Mouse (Mus musculus): ENCODE measurements around the gene Stox1. TPM values are rescaled to one million over a fixed set of nuclear protein-coding genes. Genes with fewer than 3 reads are reported as not detected.

Gene Stox1
- polyA plus RNA-seq, 1 experiment from 2014 or later = 2.1 TPM

DNA sequence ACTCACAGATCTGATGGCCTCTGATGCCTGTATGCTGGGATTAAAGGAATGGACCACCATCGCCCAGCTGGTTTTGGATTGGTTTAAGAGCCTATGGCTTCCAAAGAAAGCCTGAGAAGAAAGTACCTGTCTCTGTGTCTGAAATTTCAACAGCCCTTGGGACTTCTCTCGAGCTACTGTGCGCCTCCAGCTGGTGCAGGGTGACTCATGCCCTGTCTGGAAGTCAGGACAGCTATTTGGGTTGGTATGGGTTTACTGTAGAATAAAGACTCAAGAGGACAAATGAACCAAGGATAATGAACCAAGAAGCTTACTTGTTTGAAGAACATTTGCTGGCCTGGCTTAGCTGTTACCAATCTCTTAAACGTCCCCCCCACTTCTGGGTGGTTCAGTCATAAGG, 22.3 kb downstream of the Stox1 start:
- ATAC-seq (ENCODE audit: low FRiP score, low TSS enrichment) = no peak
- Histone ChIP-seq H3K9me3 (ENCODE audit: low read length) (no peaks in the 10 kb centered on the region), H3K27me3 (ENCODE audit: insufficient read depth, low read length) (no peaks in the 10 kb centered on the region), H3K27ac (ENCODE audit: low read length) (no peak overlapping the region), H3K4me3 (ENCODE audit: low read length) (no peak overlapping the region), H3K4me1 (ENCODE audit: insufficient read depth, low read length) (no peaks in the 10 kb centered on the region), H3K36me3 (ENCODE audit: insufficient read depth, low read length) (no peaks in the 10 kb centered on the region), H3K4me2 (replicated peaks; ENCODE audit: low read depth, low read length) (no peak overlapping the region), H3K9ac (replicated peaks; ENCODE audit: low read length) (no peak overlapping the region)
- 77% methylated on average over 4 of the region's 4 CpGs for WGBS

DNA sequence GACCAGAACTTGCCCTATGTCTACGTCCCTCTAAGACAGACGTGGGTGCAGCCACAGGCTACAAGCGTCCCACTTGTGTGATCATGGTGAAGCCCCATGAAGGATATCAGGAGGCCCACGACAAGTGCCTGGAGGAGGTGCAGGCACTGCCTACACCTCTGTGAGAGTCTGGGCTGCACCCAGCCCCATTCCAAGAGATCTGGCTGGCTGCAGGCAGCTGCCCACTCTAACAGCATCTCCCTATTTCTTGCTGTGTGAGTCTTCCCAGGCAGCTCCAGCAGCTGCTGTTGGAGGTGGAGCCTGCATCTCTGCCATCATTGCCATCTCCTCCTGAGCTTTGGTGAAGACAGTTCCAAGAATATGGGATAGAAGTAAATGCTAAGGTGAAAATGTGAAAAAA, 23.5 kb downstream of the Stox1 start:
- Histone ChIP-seq H3K36me3 (ENCODE audit: insufficient read depth, low read length) (no peaks in the 10 kb centered on the region), H3K4me1 (ENCODE audit: insufficient read depth, low read length) (no peaks in the 10 kb centered on the region), H3K4me2 (replicated peaks; ENCODE audit: low read depth, low read length) (no peak overlapping the region), H3K27me3 (ENCODE audit: insufficient read depth, low read length) (no peaks in the 10 kb centered on the region), H3K27ac (ENCODE audit: low read length) (no peak overlapping the region), H3K9me3 (ENCODE audit: low read length) (no peaks in the 10 kb centered on the region), H3K4me3 (ENCODE audit: low read length) (no peak overlapping the region), H3K9ac (replicated peaks; ENCODE audit: low read length) (no peak overlapping the region)
- 73% methylated on average over 4 of the region's 4 CpGs for WGBS
- no peak for ATAC-seq (ENCODE audit: low FRiP score, low TSS enrichment)

DNA sequence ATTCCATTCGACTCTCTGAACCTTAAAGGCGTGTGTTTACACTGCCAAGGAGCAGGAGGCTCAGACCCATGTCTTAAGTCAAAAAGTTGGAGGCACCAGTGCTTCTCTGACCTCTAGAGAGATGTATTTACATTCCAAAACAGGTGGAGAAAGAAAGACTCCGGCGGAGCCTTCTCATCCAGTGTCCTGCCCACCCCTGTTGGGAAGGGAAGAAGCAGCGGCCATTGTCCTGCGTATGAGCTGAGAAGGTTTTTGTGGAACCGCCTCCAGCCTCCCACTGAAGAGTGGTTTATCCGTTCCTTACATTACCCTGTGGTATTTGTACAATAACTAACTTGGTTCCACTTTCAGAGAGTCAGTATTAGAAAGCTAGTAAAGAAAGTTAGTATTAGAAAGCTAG, 33.2 kb downstream of the Stox1 start:
- ATAC-seq (ENCODE audit: low FRiP score, low TSS enrichment) = no peak
- no peak overlapping the region for H3K4me3 ChIP-seq (ENCODE audit: low read length)
- H3K27ac ChIP-seq (ENCODE audit: low read length) = no peak overlapping the region
- H3K4me2 ChIP-seq (replicated peaks; ENCODE audit: low read depth, low read length) = no peak overlapping the region
- no peaks in the 10 kb centered on the region for H3K36me3 ChIP-seq (ENCODE audit: insufficient read depth, low read length)
- no peaks in the 10 kb centered on the region for H3K27me3 ChIP-seq (ENCODE audit: insufficient read depth, low read length)
- no peaks in the 10 kb centered on the region for H3K9me3 ChIP-seq (ENCODE audit: low read length)
- WGBS = 65% methylated on average over 8 of the region's 8 CpGs
- H3K4me1 ChIP-seq (ENCODE audit: insufficient read depth, low read length) = no peaks in the 10 kb centered on the region
- H3K9ac ChIP-seq (replicated peaks; ENCODE audit: low read length) = no peak overlapping the region

DNA sequence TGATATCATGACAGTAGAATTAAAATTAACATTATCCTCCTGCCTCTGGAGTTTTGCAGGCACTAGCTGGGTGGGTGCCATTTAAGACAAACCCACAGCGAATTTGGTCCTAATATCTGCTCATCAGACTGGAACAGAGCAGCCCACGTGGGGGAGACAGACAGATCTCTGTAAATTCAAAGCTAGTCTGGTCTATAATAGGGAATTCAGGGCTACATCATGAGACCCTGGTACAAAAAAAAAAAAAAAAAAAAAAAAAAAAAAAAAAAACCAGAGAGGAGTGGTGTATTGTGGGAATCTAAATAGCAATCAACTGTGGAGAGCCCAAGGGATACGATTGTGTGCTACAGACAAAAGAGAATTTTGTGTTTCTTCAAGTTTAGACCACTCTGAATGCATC, 33.7 kb downstream of the Stox1 start:
- 69% methylated on average over 3 of the region's 3 CpGs for WGBS
- H3K27me3 ChIP-seq (ENCODE audit: insufficient read depth, low read length) = no peaks in the 10 kb centered on the region
- H3K4me2 ChIP-seq (replicated peaks; ENCODE audit: low read depth, low read length) = no peak overlapping the region
- no peak for ATAC-seq (ENCODE audit: low FRiP score, low TSS enrichment)
- no peak overlapping the region for H3K4me3 ChIP-seq (ENCODE audit: low read length)
- no peak overlapping the region for H3K9ac ChIP-seq (replicated peaks; ENCODE audit: low read length)
- no peaks in the 10 kb centered on the region for H3K4me1 ChIP-seq (ENCODE audit: insufficient read depth, low read length)
- no peak overlapping the region for H3K27ac ChIP-seq (ENCODE audit: low read length)
- no peaks in the 10 kb centered on the region for H3K36me3 ChIP-seq (ENCODE audit: insufficient read depth, low read length)
- H3K9me3 ChIP-seq (ENCODE audit: low read length) = no peaks in the 10 kb centered on the region

DNA sequence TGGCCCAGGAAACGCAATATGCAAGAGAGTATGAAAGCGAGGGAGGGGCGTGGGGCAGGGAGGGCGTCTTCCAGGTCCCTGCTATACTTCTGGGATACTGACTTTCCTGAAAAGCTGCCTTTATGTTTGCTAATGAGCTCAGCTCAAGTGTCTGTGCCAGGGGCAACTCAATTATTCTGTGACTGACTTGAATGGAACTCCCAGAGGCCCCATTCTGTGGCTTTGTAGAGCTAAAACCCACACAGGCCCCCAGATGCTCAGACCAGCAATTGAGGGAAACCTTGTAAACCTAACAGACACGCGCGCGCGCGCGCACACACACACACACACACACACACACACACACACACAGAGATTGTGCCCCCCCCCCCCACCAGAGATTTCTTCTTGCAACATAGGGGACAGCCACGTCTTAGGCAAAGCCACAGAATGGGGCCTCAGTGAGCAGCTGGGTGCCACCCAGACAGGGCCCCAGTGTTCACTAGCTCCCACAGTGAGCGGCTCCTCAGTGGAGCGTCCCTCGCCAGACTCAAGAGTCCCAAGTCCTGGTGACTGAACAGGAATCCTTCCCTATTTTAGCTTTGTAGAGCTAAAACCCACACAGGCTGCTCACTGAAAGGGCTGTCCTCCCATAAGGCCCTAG, 38.8 kb downstream of the Stox1 start:
- WGBS = 85% methylated on average over 15 of the region's 15 CpGs
- Histone ChIP-seq H3K4me2 (replicated peaks; ENCODE audit: low read depth, low read length) (no peak overlapping the region), H3K9me3 (ENCODE audit: low read length) (no peaks in the 10 kb centered on the region), H3K9ac (replicated peaks; ENCODE audit: low read length) (no peak overlapping the region), H3K27ac (ENCODE audit: low read length) (no peak overlapping the region), H3K36me3 (ENCODE audit: insufficient read depth, low read length) (no peaks in the 10 kb centered on the region), H3K4me3 (ENCODE audit: low read length) (no peak overlapping the region), H3K4me1 (ENCODE audit: insufficient read depth, low read length) (no peaks in the 10 kb centered on the region), H3K27me3 (ENCODE audit: insufficient read depth, low read length) (no peaks in the 10 kb centered on the region)
- no peak for ATAC-seq (ENCODE audit: low FRiP score, low TSS enrichment)

DNA sequence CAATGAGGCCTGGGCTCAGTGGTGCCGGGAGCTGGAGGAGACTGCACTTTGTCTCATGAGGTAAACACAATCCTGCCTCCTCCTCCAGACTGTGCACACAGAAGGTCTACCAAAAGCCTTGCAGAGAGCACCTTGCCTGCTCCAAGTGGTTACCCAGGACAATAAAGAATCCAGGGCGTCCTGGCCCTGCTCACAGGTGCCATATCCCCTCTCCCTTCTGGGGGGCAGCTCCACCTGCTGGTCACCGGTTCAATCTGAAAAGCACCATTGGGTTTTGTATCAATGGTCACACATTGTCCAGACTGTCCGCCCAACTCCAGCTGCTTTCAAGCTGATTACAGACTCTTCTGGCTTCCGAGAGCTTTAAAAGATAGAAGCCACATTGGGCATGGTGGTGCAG, 42.9 kb downstream of the Stox1 start:
- no peak overlapping the region for H3K9ac ChIP-seq (replicated peaks; ENCODE audit: low read length)
- no peak overlapping the region for H3K4me3 ChIP-seq (ENCODE audit: low read length)
- H3K4me1 ChIP-seq (ENCODE audit: insufficient read depth, low read length) = no peaks in the 10 kb centered on the region
- H3K36me3 ChIP-seq (ENCODE audit: insufficient read depth, low read length) = no peaks in the 10 kb centered on the region
- WGBS = 52% methylated on average over 5 of the region's 5 CpGs
- no peaks in the 10 kb centered on the region for H3K27me3 ChIP-seq (ENCODE audit: insufficient read depth, low read length)
- H3K27ac ChIP-seq (ENCODE audit: low read length) = no peak overlapping the region
- peaks cover 6% of the 10 kb centered on the region for H3K9me3 ChIP-seq (ENCODE audit: low read length)
- ATAC-seq (ENCODE audit: low FRiP score, low TSS enrichment) = no peak
- no peak overlapping the region for H3K4me2 ChIP-seq (replicated peaks; ENCODE audit: low read depth, low read length)

DNA sequence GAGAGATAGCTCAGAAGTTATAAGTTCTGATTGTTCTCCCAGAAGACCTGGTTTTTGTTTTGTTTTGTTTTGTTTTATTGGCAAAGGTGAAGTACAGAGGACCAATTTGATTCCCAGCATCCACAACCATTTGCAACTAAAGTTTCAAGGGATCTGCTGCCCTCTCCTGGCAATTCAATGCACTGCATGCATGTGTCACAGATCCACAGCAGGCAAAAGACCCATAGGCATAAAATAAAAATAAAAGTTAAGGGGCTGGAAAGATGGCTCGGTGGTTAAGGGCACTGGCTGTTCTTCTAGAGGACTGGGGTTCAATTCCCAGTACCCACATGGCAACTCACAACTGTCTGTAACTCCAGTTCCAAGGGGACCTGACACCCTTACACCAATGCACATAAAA, 46.1 kb downstream of the Stox1 start:
- 89% methylated on average over 1 of the region's 1 CpGs for WGBS
- no peak overlapping the region for H3K4me3 ChIP-seq (ENCODE audit: low read length)
- H3K27me3 ChIP-seq (ENCODE audit: insufficient read depth, low read length) = no peaks in the 10 kb centered on the region
- no peaks in the 10 kb centered on the region for H3K36me3 ChIP-seq (ENCODE audit: insufficient read depth, low read length)
- no peak overlapping the region for H3K4me2 ChIP-seq (replicated peaks; ENCODE audit: low read depth, low read length)
- H3K27ac ChIP-seq (ENCODE audit: low read length) = no peak overlapping the region
- H3K9me3 ChIP-seq (ENCODE audit: low read length) = peaks cover 6% of the 10 kb centered on the region
- no peak for ATAC-seq (ENCODE audit: low FRiP score, low TSS enrichment)
- no peaks in the 10 kb centered on the region for H3K4me1 ChIP-seq (ENCODE audit: insufficient read depth, low read length)
- H3K9ac ChIP-seq (replicated peaks; ENCODE audit: low read length) = no peak overlapping the region

DNA sequence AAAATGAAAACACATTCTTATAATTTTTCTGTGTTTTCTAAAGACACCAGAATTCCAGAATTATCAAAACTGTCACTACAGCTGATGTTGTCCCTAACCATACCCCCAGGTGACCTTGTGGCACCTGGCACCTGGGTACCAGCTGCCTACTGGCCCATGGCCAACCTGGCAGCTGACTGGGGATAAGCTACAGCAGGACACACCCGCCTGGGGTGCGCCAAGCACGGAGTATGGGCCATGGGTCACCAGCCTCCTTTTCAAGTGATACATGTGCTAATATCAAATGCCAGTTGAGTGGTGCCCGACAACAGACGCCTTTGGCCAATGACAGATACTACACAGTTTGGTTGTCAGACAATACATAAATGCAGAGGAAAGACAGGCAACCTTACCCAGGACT, 48.6 kb downstream of the Stox1 start:
- no peak overlapping the region for H3K4me2 ChIP-seq (replicated peaks; ENCODE audit: low read depth, low read length)
- WGBS = 76% methylated on average over 5 of the region's 5 CpGs

DNA sequence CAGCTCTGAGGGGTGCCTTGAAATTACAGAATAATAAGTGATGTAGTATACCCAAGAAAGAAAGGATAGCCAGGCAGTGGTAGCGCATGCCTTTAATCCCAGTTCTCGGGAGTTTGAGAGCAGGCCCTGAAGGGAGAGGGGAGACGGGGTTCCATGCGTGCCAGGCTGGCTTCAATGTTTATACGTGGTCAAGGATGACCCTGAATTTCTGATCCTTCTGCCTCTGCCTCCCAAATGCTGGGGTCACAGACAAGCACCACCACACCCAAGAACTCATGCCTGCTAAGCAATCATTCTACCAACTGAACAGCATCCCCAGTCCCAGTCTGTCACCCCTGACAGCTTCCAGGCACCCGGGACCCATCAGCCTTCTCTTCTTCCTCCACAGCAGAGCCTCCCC, 49.7 kb downstream of the Stox1 start:
- H3K27ac ChIP-seq (ENCODE audit: low read length) = no peak overlapping the region
- H3K4me3 ChIP-seq (ENCODE audit: low read length) = no peak overlapping the region
- WGBS = 85% methylated on average over 6 of the region's 6 CpGs
- no peak for ATAC-seq (ENCODE audit: low FRiP score, low TSS enrichment)
- peaks cover 6% of the 10 kb centered on the region for H3K9me3 ChIP-seq (ENCODE audit: low read length)
- no peak overlapping the region for H3K4me2 ChIP-seq (replicated peaks; ENCODE audit: low read depth, low read length)
- H3K4me1 ChIP-seq (ENCODE audit: insufficient read depth, low read length) = no peaks in the 10 kb centered on the region
- H3K27me3 ChIP-seq (ENCODE audit: insufficient read depth, low read length) = no peaks in the 10 kb centered on the region
- H3K36me3 ChIP-seq (ENCODE audit: insufficient read depth, low read length) = no peaks in the 10 kb centered on the region
- no peak overlapping the region for H3K9ac ChIP-seq (replicated peaks; ENCODE audit: low read length)

More for the DNA sequence above, 48.6 kb downstream of the Stox1 start:
- H3K4me1 ChIP-seq (ENCODE audit: insufficient read depth, low read length) = no peaks in the 10 kb centered on the region
- peaks cover 6% of the 10 kb centered on the region for H3K9me3 ChIP-seq (ENCODE audit: low read length)
- no peaks in the 10 kb centered on the region for H3K27me3 ChIP-seq (ENCODE audit: insufficient read depth, low read length)
- no peak overlapping the region for H3K9ac ChIP-seq (replicated peaks; ENCODE audit: low read length)
- ATAC-seq (ENCODE audit: low FRiP score, low TSS enrichment) = no peak
- no peak overlapping the region for H3K4me3 ChIP-seq (ENCODE audit: low read length)
- H3K36me3 ChIP-seq (ENCODE audit: insufficient read depth, low read length) = no peaks in the 10 kb centered on the region
- H3K27ac ChIP-seq (ENCODE audit: low read length) = no peak overlapping the region

DNA sequence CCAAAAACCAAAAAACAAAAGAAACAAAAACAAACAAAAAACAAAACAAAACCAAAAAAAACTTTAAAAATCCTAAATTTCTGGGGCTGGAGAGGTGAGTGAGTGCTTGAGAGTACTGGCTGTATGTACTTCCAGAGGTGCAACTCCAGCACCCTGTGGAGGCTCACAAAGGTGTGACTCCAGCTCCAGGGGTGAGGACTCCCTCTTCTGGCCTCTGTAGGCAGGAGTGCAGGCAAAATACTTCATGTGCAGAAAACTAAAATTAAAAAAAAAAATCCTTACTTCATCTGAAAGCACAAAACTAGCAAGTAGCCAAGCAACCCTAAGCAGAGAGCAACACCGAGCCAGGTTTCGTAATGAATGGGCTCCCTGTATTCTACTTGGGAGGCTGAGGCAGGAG, 53.6 kb downstream of the Stox1 start:
- no peaks in the 10 kb centered on the region for H3K36me3 ChIP-seq (ENCODE audit: insufficient read depth, low read length)
- H3K9ac ChIP-seq (replicated peaks; ENCODE audit: low read length) = no peak overlapping the region
- H3K4me1 ChIP-seq (ENCODE audit: insufficient read depth, low read length) = no peaks in the 10 kb centered on the region
- WGBS = 98% methylated on average over 2 of the region's 2 CpGs
- no peak overlapping the region for H3K4me3 ChIP-seq (ENCODE audit: low read length)
- no peaks in the 10 kb centered on the region for H3K9me3 ChIP-seq (ENCODE audit: low read length)
- no peak overlapping the region for H3K4me2 ChIP-seq (replicated peaks; ENCODE audit: low read depth, low read length)
- H3K27ac ChIP-seq (ENCODE audit: low read length) = no peak overlapping the region
- no peaks in the 10 kb centered on the region for H3K27me3 ChIP-seq (ENCODE audit: insufficient read depth, low read length)
- ATAC-seq (ENCODE audit: low FRiP score, low TSS enrichment) = no peak

All from kidney, embryonic 16.5 days (tissue).